Mouse (Mus musculus) kidney, embryonic 15.5 days (tissue): ENCODE measurements around the gene Il17rd. TPM values are rescaled to one million over a fixed set of nuclear protein-coding genes. Genes with fewer than 3 reads are reported as not detected.
A peak's percentile ranks its signal among the peaks of the same experiment; 100 is the strongest.

ENCODE experiments used
- ATAC-seq: fragments of 200-750 bp; cut with Nextera tagmentation; replicated peaks from 2 replicates; pipeline ENCODE4 v1.8.0; 2017; ENCODE audit warnings: moderate TSS enrichment; ENCODE audit not compliant: low FRiP score
- H3K27ac ChIP-seq: fragments of 300-500 bp; sonication (generic); 2 replicates; pipeline ENCODE4 v1.5.1; 2015; ENCODE audit warnings: mild to moderate bottlenecking, inconsistent platforms
- H3K27me3 ChIP-seq: fragments of 300-500 bp; sonication (generic); 2 replicates; pipeline ENCODE4 v1.6.1; 2015; ENCODE audit warnings: inconsistent platforms
- H3K36me3 ChIP-seq: fragments of 300-500 bp; sonication (generic); 2 replicates; pipeline ENCODE4 v1.6.1; 2015; ENCODE audit warnings: inconsistent platforms
- H3K4me1 ChIP-seq: fragments of 300-500 bp; sonication (generic); 2 replicates; pipeline ENCODE4 v1.6.1; 2015; ENCODE audit warnings: inconsistent platforms
- H3K4me2 ChIP-seq: fragments of 300-500 bp; sonication (generic); 2 replicates; pipeline ENCODE4 v1.6.1; 2015; ENCODE audit warnings: moderate library complexity, mild to moderate bottlenecking, inconsistent platforms
- H3K4me3 ChIP-seq: fragments of 300-500 bp; sonication (generic); replicated peaks from 2 replicates; pipeline ENCODE4 v1.5.1; 2015; ENCODE audit warnings: mild to moderate bottlenecking, inconsistent platforms
- H3K9ac ChIP-seq: fragments of 300-500 bp; sonication (generic); 2 replicates; pipeline ENCODE4 v1.6.1; 2015; ENCODE audit warnings: mild to moderate bottlenecking, inconsistent platforms
- H3K9me3 ChIP-seq: fragments of 300-500 bp; sonication (generic); replicated peaks from 2 replicates; pipeline ENCODE4 v1.6.1; 2016; ENCODE audit warnings: inconsistent platforms
- WGBS: fragments of 180-500 bp; shearing (Covaris S2); methylation state at CpG from one replicate; pipeline ENCODE4 v1.1.7; 2015; ENCODE audit warnings: mixed read lengths; 5-methylcytosine and 5-hydroxymethylcytosine counted together
- polyA plus RNA-seq: library from polyadenylated mRNA; unstranded; fragments of >200 nt; fragmentation: Nextera tagmentation; extraction: Ambion mirVana; gene quantifications from 2 replicates; pipeline ENCODE4 v1.2.1, GENCODE M21; 2015

Gene Il17rd
- 5.9 and 6.2 TPM in 2 replicates for polyA plus RNA-seq

- no peaks in the 10 kb centered on the region for H3K36me3 ChIP-seq
These were observed at the start of gene Il17rd for GRCm38 (mm10) chr14:27038783-27039182. Il17rd (plus strand) TSS chr14:27038941.

GRCm38 (mm10) chr14:26991622-26992021 is 47.1 kb upstream of the Il17rd start:
- H3K27ac ChIP-seq: peak overlapping the region; percentile 45
- H3K27me3 ChIP-seq: no peaks in the 10 kb centered on the region
- peak; percentile 87 for ATAC-seq
- WGBS: 31% methylated on average over 18 of the region's 18 CpGs
- no peak overlapping the region for H3K9ac ChIP-seq
- H3K4me1 ChIP-seq: peaks cover 26% of the 10 kb centered on the region
- no peaks in the 10 kb centered on the region for H3K9me3 ChIP-seq
- no peaks in the 10 kb centered on the region for H3K36me3 ChIP-seq
- H3K4me3 ChIP-seq: no peak overlapping the region
- H3K4me2 ChIP-seq: no peak overlapping the region

More at GRCm38 (mm10) chr14:27038783-27039182, at the start of gene Il17rd:
- H3K9me3 ChIP-seq: no peaks in the 10 kb centered on the region
- peak within 1 kb of the TSS; percentile 92 for H3K27ac ChIP-seq
- H3K4me3 ChIP-seq: peak within 1 kb of the TSS; percentile 81
- ATAC-seq: peak; percentile 89
- H3K4me2 ChIP-seq: peak within 1 kb of the TSS; percentile 92
- peaks cover 36% of the 10 kb centered on the region for H3K4me1 ChIP-seq
- peak within 1 kb of the TSS; percentile 83 for H3K9ac ChIP-seq
- peaks cover 3% of the 10 kb centered on the region; the same call in 1 of the 2 replicates for H3K27me3 ChIP-seq
- WGBS: under 1% methylated on average over 29 of the region's 29 CpGs

GRCm38 (mm10) chr14:26993427-26993826 is 45.3 kb upstream of the Il17rd start:
- Histone ChIP-seq H3K4me1 (peaks cover 26% of the 10 kb centered on the region), H3K4me3 (no peak overlapping the region), H3K9me3 (no peaks in the 10 kb centered on the region), H3K36me3 (no peaks in the 10 kb centered on the region), H3K9ac (no peak overlapping the region), H3K27ac (peak overlapping the region; percentile 86), H3K27me3 (no peaks in the 10 kb centered on the region), H3K4me2 (no peak overlapping the region)
- ATAC-seq: no peak
- 35% methylated on average over 3 of the region's 3 CpGs for WGBS

- Histone ChIP-seq H3K27ac (peak within 1 kb of the TSS; percentile 86), H3K27me3 (no peaks in the 10 kb centered on the region), H3K4me2 (peak within 1 kb of the TSS; percentile 66), H3K9ac (peak within 1 kb of the TSS; percentile 21; the same call in 1 of the 2 replicates), H3K36me3 (no peaks in the 10 kb centered on the region), H3K9me3 (no peaks in the 10 kb centered on the region), H3K4me3 (peak within 1 kb of the TSS; percentile 37), H3K4me1 (peaks cover 26% of the 10 kb centered on the region)
- peak; percentile 77 for ATAC-seq
- 9% methylated on average over 16 of the region's 16 CpGs for WGBS
These were observed 44.5 kb upstream of the Il17rd start, which contains the start of gene Hesx1 for GRCm38 (mm10) chr14:26994211-26994741. Hesx1 (plus strand) TSS chr14:26994416.

- Histone ChIP-seq H3K4me2 (no peak overlapping the region), H3K9me3 (no peaks in the 10 kb centered on the region), H3K4me3 (no peak overlapping the region)
These were observed 42.5 kb upstream of the Il17rd start for GRCm38 (mm10) chr14:26996257-26996656.

GRCm38 (mm10) chr14:27000386-27000785 is 38.4 kb upstream of the Il17rd start:
- 4% methylated on average over 11 of the region's 11 CpGs for WGBS
- peaks cover 6% of the 10 kb centered on the region; the same call in 1 of the 2 replicates for H3K4me1 ChIP-seq
- no peak overlapping the region for H3K27ac ChIP-seq
- H3K36me3 ChIP-seq: no peaks in the 10 kb centered on the region
- H3K27me3 ChIP-seq: peaks cover 4% of the 10 kb centered on the region; the same call in 1 of the 2 replicates
- H3K9me3 ChIP-seq: no peaks in the 10 kb centered on the region
- ATAC-seq: no peak
- peak overlapping the region; percentile 4; the same call in 1 of the 2 replicates for H3K4me3 ChIP-seq
- H3K4me2 ChIP-seq: peak overlapping the region; percentile 45
- H3K9ac ChIP-seq: no peak overlapping the region

More at GRCm38 (mm10) chr14:26996257-26996656, 42.5 kb upstream of the Il17rd start:
- no peak overlapping the region for H3K9ac ChIP-seq
- no peaks in the 10 kb centered on the region for H3K36me3 ChIP-seq
- H3K27ac ChIP-seq: no peak overlapping the region
- ATAC-seq: no peak
- peaks cover 30% of the 10 kb centered on the region for H3K4me1 ChIP-seq
- H3K27me3 ChIP-seq: peaks cover 4% of the 10 kb centered on the region; the same call in 1 of the 2 replicates

- no peak for ATAC-seq
- no peak overlapping the region for H3K9ac ChIP-seq
- no peak overlapping the region for H3K4me2 ChIP-seq
- no peaks in the 10 kb centered on the region for H3K36me3 ChIP-seq
- H3K27ac ChIP-seq: no peak overlapping the region
- peaks cover 4% of the 10 kb centered on the region; the same call in 1 of the 2 replicates for H3K27me3 ChIP-seq
- peaks cover 6% of the 10 kb centered on the region; the same call in 1 of the 2 replicates for H3K4me1 ChIP-seq
- 67% methylated on average over 7 of the region's 7 CpGs for WGBS
- H3K9me3 ChIP-seq: no peaks in the 10 kb centered on the region
- H3K4me3 ChIP-seq: no peak overlapping the region
These were observed 33.8 kb upstream of the Il17rd start for GRCm38 (mm10) chr14:27004906-27005305.

GRCm38 (mm10) chr14:27005937-27006336 is 32.8 kb upstream of the Il17rd start:
- ATAC-seq: no peak
- Histone ChIP-seq H3K9me3 (no peaks in the 10 kb centered on the region), H3K4me1 (no peaks in the 10 kb centered on the region), H3K27ac (no peak overlapping the region), H3K27me3 (no peaks in the 10 kb centered on the region), H3K9ac (no peak overlapping the region), H3K4me2 (no peak overlapping the region), H3K36me3 (no peaks in the 10 kb centered on the region), H3K4me3 (no peak overlapping the region)
- 47% methylated on average over 6 of the region's 6 CpGs for WGBS

GRCm38 (mm10) chr14:27011561-27011960 is 27.2 kb upstream of the Il17rd start:
- Histone ChIP-seq H3K27ac (no peak overlapping the region), H3K9ac (no peak overlapping the region), H3K4me3 (no peak overlapping the region), H3K4me1 (no peaks in the 10 kb centered on the region), H3K27me3 (no peaks in the 10 kb centered on the region), H3K4me2 (no peak overlapping the region), H3K9me3 (no peaks in the 10 kb centered on the region), H3K36me3 (no peaks in the 10 kb centered on the region)
- WGBS: 85% methylated on average over 5 of the region's 5 CpGs
- no peak for ATAC-seq

GRCm38 (mm10) chr14:27013658-27014057 is 25.1 kb upstream of the Il17rd start:
- H3K9ac ChIP-seq: no peak overlapping the region
- WGBS: 21% methylated on average over 4 of the region's 4 CpGs
- no peaks in the 10 kb centered on the region for H3K36me3 ChIP-seq
- no peak overlapping the region for H3K27ac ChIP-seq
- H3K4me3 ChIP-seq: no peak overlapping the region
- no peaks in the 10 kb centered on the region for H3K4me1 ChIP-seq
- H3K4me2 ChIP-seq: no peak overlapping the region
- no peaks in the 10 kb centered on the region for H3K9me3 ChIP-seq
- H3K27me3 ChIP-seq: no peaks in the 10 kb centered on the region
- no peak for ATAC-seq

GRCm38 (mm10) chr14:27017936-27018335 is 20.8 kb upstream of the Il17rd start:
- H3K4me1 ChIP-seq: no peaks in the 10 kb centered on the region
- WGBS: 94% methylated on average over 2 of the region's 2 CpGs
- no peak for ATAC-seq
- H3K27ac ChIP-seq: no peak overlapping the region
- H3K9me3 ChIP-seq: no peaks in the 10 kb centered on the region
- H3K4me2 ChIP-seq: no peak overlapping the region
- H3K36me3 ChIP-seq: no peaks in the 10 kb centered on the region
- no peak overlapping the region for H3K4me3 ChIP-seq
- H3K9ac ChIP-seq: no peak overlapping the region
- H3K27me3 ChIP-seq: no peaks in the 10 kb centered on the region

- Histone ChIP-seq H3K4me2 (no peak overlapping the region), H3K9me3 (no peaks in the 10 kb centered on the region), H3K27me3 (no peaks in the 10 kb centered on the region), H3K9ac (no peak overlapping the region), H3K36me3 (no peaks in the 10 kb centered on the region), H3K27ac (no peak overlapping the region), H3K4me1 (no peaks in the 10 kb centered on the region), H3K4me3 (no peak overlapping the region)
- no peak for ATAC-seq
- WGBS: 77% methylated on average over 14 of the region's 14 CpGs
These were observed 18.9 kb upstream of the Il17rd start for GRCm38 (mm10) chr14:27019850-27020249.

GRCm38 (mm10) chr14:27022876-27023275 is 15.9 kb upstream of the Il17rd start:
- H3K36me3 ChIP-seq: no peaks in the 10 kb centered on the region
- H3K27ac ChIP-seq: no peak overlapping the region
- no peaks in the 10 kb centered on the region for H3K27me3 ChIP-seq
- ATAC-seq: no peak
- no peak overlapping the region for H3K4me3 ChIP-seq
- H3K9ac ChIP-seq: no peak overlapping the region
- H3K9me3 ChIP-seq: no peaks in the 10 kb centered on the region
- H3K4me1 ChIP-seq: no peaks in the 10 kb centered on the region
- H3K4me2 ChIP-seq: no peak overlapping the region
- WGBS: 41% methylated on average over 11 of the region's 11 CpGs
